Mouse (Mus musculus) monocyte, adult 59 days (primary cell): Measurements from ENCODE around the gene Tectb. TPM values are rescaled to one million over a fixed set of nuclear protein-coding genes. Genes with fewer than 3 reads are reported as not detected.

ENCODE experiments used
- total RNA-seq, 2 experiments: library from RNA; stranded (reverse); gene quantifications; one replicate each; pipeline ENCODE4 v1.2.4; 2023

Gene Tectb
- total RNA-seq: not detected

GRCm38 (mm10) chr19:55180433-55180832 lies at the start of gene Tectb:
TSS of gene Tectb (plus strand) at chr19:55180733.

GRCm38 (mm10) chr19:55241186-55241645 lies 60.7 kb downstream of the Tectb start, which contains the start of gene Gucy2g:
TSS of gene Gucy2g (minus strand) at chr19:55241236.

Other genes with a start within 250 kb of the Tectb start
- gene Gpam, start 53.5 kb upstream of the Tectb start, total RNA-seq: 1 to 10 TPM; 5.3 to 6.4 TPM
- not detected for gene Gucy2g, start 60.5 kb downstream of the Tectb start, total RNA-seq
- gene Acsl5, start 71.2 kb downstream of the Tectb start, total RNA-seq: 10 to 100 TPM; 83.4 to 91.2 TPM
- 10 to 100 TPM; 36.3 to 36.7 TPM for gene Zdhhc6, start 135.3 kb downstream of the Tectb start, total RNA-seq
- gene Vti1a, start 135.6 kb downstream of the Tectb start, total RNA-seq: 10 to 100 TPM; 47.4 to 48.6 TPM